Mouse (Mus musculus) G1E (cell line): Measurements from ENCODE around the gene Pdzd2. TPM values are rescaled to one million over a fixed set of nuclear protein-coding genes. Genes with fewer than 3 reads are reported as not detected.

Experiments used
- ATAC-seq: 2 replicates; pipeline ENCODE4 v1.8.0; 2016; ENCODE audit warnings: mild to moderate bottlenecking; ENCODE audit not compliant: insufficient number of reproducible peaks, poor library complexity, low FRiP score, severe bottlenecking; ENCODE audit errors: extremely low read depth
- DNase-seq: peaks from one replicate; pipeline ENCODE4 v3.0.0; 2012; ENCODE audit warnings: low spot score
- H3K27me3 ChIP-seq: 2 replicates; pipeline ENCODE4 v1.6.1; 2012; ENCODE audit warnings: mild to moderate bottlenecking, low read length, inconsistent platforms; ENCODE audit not compliant: insufficient read depth
- H3K36me3 ChIP-seq: replicated peaks from 2 replicates; pipeline ENCODE3; 2012; ENCODE audit warnings: mild to moderate bottlenecking, inconsistent platforms
- H3K4me1 ChIP-seq: 2 replicates; pipeline ENCODE4 v1.6.1; 2012; ENCODE audit warnings: low read depth, low read length, inconsistent platforms, mixed read lengths; ENCODE audit not compliant: insufficient read depth
- H3K4me3 ChIP-seq: 2 replicates; pipeline ENCODE4 v1.5.1; 2012; ENCODE audit warnings: low read depth, mild to moderate bottlenecking, inconsistent platforms, low read length, moderate library complexity, mixed read lengths
- H3K9me3 ChIP-seq: replicated peaks from 2 replicates; pipeline ENCODE4 v1.6.1; 2012; ENCODE audit warnings: inconsistent platforms
- CTCF ChIP-seq: IDR thresholded peaks from 2 replicates; pipeline ENCODE4 v1.5.1; 2012; ENCODE audit warnings: low read depth, low read length, inconsistent platforms, mixed read lengths
- GATA1 ChIP-seq: IDR thresholded peaks from 2 replicates; pipeline ENCODE4 v1.6.1; 2012; ENCODE audit warnings: borderline replicate concordance, low read length, inconsistent platforms, mixed read lengths
- GATA2 ChIP-seq: IDR thresholded peaks from 2 replicates; pipeline ENCODE4 v1.6.1; 2012; ENCODE audit warnings: low read depth, low read length, inconsistent platforms, borderline replicate concordance
- POLR2AphosphoS5 ChIP-seq: IDR thresholded peaks from 2 replicates; pipeline ENCODE4 v1.6.1; 2012; ENCODE audit warnings: low read depth, low read length, inconsistent platforms; ENCODE audit not compliant: insufficient replicate concordance
- TAL1 ChIP-seq: conservative IDR thresholded peaks from 2 replicates; pipeline ENCODE4 v1.6.1; 2012; ENCODE audit warnings: low read depth, low read length, inconsistent platforms, mixed read lengths
- polyA plus RNA-seq: library from polyadenylated mRNA; stranded (reverse); fragments of >175 nt; gene quantifications from 2 replicates; pipeline ENCODE4 v1.2.3, GENCODE M21; 2012
- total RNA-seq, 2 experiments: library from RNA; stranded (forward) in 1 of 2; stranded (reverse) in 1 of 2; fragments of 200-1000 nt in 1 of 2; fragments of >200 nt in 1 of 2; fragmentation: Nextera tagmentation in 1 of 2; gene quantifications; 2 replicates each; pipeline ENCODE4 v1.2.3; 2014 to 2017

Gene Pdzd2
- total and polyA plus RNA-seq, 3 experiments: 0.18 to 1.8 (median 0.98) TPM

DNA sequence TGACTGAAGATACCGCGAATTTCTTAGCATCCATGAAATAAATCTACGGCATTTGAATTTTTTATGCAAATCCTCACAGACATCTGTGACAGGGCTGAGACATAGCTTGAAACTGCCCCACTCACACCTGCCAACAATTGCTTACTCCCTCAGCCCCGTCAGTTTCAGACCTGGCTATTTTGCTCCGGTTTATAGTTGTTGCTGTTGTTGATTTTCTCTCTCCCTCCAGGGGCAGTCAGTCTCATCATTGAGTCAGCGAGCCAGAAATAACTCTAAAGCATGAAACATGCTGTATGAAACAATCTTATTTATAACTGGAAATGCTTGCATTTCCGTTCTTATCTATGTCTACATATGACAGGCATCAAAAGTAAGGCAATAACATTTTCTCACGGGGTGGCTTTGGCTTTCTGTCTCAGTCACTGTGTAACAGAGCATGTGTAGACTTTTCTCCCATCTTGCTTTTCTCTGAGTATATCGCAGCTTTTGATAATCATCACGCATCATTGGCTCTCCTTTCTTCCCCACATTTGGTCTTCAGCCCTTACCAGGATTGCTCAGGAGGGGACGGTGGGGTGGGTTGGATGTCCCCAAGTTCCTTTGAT, 34.5 kb upstream of the Pdzd2 start:
- Histone ChIP-seq H3K4me3 (no peak overlapping the region), H3K27me3 (no peaks in the 10 kb centered on the region; the same call in 1 of the 2 replicates), H3K36me3 (no peaks in the 10 kb centered on the region), H3K9me3 (no peaks in the 10 kb centered on the region), H3K4me1 (peaks cover 20% of the 10 kb centered on the region)
- DNase-seq (no peak), ATAC-seq (no peak; the same call in 1 of the 2 replicates)
- TF ChIP-seq GATA2 (no peak), TAL1 (no peak), POLR2AphosphoS5 (no peak), GATA1 (no peak)

DNA sequence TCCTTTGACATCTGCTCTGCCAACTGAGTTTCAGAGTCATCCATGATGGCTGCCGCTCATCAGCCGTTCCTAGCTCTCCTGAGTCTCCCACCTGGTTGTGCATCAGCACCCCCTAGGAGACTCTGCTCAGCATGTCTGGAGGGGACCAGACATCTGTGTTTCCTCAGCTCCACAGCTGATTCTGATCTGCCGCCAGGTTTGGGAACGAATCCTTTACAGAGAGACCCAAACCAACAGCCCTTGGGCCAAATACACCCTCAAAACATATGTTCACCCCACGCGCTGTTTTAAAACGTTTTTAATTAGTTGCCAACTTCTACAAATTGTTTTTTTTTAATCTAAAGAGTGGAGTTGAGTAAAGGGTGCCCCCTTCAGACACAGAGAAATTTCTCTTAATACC, 31.2 kb upstream of the Pdzd2 start:
- Histone ChIP-seq H3K36me3 (no peaks in the 10 kb centered on the region), H3K27me3 (no peaks in the 10 kb centered on the region; the same call in 1 of the 2 replicates), H3K4me1 (peaks cover 40% of the 10 kb centered on the region), H3K9me3 (no peaks in the 10 kb centered on the region), H3K4me3 (no peak overlapping the region)
- no peak for DNase-seq
- ATAC-seq: no peak
- TF ChIP-seq GATA1 (no peak), CTCF (no peak), POLR2AphosphoS5 (no peak), GATA2 (no peak), TAL1 (no peak)

DNA sequence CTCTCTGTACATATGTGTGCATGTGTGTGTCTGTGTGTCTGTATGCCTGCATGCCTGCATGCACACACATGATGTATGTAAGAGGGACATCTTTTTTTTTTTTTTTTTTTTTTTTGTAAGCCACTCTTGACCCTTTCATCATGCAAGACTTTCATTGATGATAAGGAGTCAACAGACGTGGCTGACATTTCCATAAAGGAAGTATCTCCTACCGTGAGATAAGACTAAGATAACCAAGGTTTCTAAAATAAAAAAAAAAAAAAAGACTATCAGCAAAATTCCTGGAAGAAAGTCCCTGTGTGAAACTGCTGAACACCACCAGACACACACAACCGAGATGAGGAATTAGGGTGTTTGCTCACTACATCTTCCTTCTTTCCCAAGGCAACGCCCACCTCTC, 27.1 kb upstream of the Pdzd2 start:
- Histone ChIP-seq H3K27me3 (no peaks in the 10 kb centered on the region; the same call in 1 of the 2 replicates), H3K9me3 (no peaks in the 10 kb centered on the region), H3K4me3 (no peak overlapping the region), H3K4me1 (peaks cover 24% of the 10 kb centered on the region), H3K36me3 (no peaks in the 10 kb centered on the region)
- DNase-seq (no peak), ATAC-seq (peak; percentile 15; the same call in 1 of the 2 replicates)
- TF ChIP-seq POLR2AphosphoS5 (no peak), GATA2 (no peak), GATA1 (no peak), CTCF (no peak)

DNA sequence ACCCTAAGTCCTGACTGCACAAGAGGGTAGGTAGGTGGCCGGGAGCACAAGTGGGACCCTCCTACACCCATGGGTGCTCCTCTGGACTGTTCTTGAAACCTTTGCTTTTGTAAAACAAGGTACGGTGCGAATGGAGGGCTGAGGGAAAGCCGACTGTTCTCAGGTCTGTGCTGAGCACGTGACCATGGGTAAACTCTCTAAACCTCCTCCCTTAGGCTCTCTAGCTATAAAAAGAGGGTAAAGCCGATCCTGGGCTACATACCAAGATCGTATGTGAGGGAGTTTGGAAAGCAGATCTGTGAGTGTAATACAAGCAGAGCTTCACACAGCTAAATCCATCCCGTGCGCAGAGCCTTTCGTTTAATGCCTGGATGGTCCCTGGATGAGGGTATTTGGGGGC, 23.4 kb upstream of the Pdzd2 start:
- no peak for ATAC-seq
- H3K4me1 ChIP-seq: peaks cover 24% of the 10 kb centered on the region
- no peak overlapping the region for H3K4me3 ChIP-seq
- TF ChIP-seq POLR2AphosphoS5 (no peak), GATA2 (no peak), TAL1 (no peak), CTCF (no peak), GATA1 (no peak)
- no peaks in the 10 kb centered on the region for H3K27me3 ChIP-seq
- H3K9me3 ChIP-seq: no peaks in the 10 kb centered on the region
- DNase-seq: no peak
- no peaks in the 10 kb centered on the region for H3K36me3 ChIP-seq

DNA sequence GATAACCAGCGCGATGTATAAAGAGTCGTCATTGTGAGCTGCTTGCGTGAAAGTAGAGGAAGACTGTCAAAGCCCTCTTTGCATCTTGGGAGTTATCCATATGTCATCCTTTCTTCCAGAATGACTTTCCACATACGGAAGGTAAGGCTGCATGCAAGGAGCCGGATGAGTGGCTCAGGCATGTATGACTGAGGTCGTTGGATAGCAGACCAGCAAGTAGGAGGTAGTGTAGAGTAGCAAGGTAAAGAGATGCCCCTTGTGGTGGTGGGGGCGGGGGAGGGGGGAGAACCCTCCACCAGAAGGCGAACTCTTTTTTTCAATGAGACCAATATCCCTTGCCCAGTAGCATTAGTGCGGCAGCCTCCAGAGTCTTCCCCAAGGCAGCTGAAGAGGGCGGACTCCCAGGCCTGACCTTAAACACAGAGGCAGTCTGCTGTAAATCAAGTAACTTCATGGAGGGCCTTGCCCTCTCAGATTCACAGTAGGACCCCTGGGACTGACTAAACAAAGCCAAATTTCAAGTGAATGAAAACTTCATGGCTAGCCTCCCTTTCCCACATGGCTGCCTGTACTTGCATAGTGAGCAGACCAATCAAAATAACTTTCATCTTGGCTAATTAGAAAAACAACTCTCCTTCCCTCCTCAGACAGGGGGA, 22.7 kb upstream of the Pdzd2 start:
- TF ChIP-seq POLR2AphosphoS5: no peak
- TF ChIP-seq CTCF: no peak
- no peak for TF ChIP-seq TAL1
- TF ChIP-seq GATA1: no peak
- no peak for TF ChIP-seq GATA2
- H3K36me3 ChIP-seq: no peaks in the 10 kb centered on the region
- no peak for DNase-seq
- peaks cover 20% of the 10 kb centered on the region for H3K4me1 ChIP-seq
- no peaks in the 10 kb centered on the region for H3K9me3 ChIP-seq
- H3K27me3 ChIP-seq: no peaks in the 10 kb centered on the region
- no peak overlapping the region for H3K4me3 ChIP-seq
- no peak for ATAC-seq

DNA sequence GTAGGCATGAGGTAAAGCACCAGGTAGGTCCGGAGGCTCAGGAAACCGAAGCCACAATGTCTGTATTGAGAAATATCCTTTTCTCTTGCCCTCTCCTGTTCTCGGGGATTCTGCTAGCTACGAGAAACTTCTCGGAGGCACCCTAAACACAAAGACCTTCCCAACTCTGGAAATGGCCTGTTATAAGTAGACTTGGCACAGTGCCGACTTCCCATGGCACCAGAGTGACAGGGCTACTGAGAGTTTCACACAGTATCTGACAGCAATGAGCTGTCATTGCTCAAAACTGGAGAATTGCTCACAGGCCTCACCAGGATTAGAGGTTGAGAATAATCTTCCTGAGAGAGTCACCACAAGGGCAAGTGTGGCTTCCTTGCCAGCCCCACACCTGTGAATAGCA, 21.0 kb upstream of the Pdzd2 start:
- Histone ChIP-seq H3K27me3 (no peaks in the 10 kb centered on the region), H3K4me1 (peaks cover 15% of the 10 kb centered on the region), H3K9me3 (no peaks in the 10 kb centered on the region), H3K36me3 (no peaks in the 10 kb centered on the region), H3K4me3 (no peak overlapping the region)
- DNase-seq (no peak), ATAC-seq (no peak)
- no peak for TF ChIP-seq GATA1
- TF ChIP-seq TAL1: no peak
- TF ChIP-seq GATA2: no peak
- no peak for TF ChIP-seq POLR2AphosphoS5
- no peak for TF ChIP-seq CTCF

DNA sequence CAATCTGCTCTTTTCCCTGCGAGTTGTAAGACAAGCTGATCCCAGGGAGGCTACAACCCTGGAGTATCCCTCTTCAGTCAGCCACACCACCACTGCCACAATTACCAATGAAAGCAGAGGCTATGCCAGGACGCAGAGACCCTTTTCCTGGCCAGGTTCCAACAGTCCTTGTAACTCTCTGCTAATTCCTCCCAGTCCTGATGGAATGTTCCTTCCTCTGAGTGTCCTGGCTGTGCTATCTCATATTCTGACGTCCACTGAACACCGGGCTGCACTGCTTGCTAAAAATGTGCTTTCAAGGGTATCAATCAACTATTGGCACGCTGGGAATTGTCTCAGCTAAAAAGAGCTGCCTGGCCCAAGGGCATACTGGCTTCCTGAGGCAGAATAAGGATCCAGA, 18.7 kb upstream of the Pdzd2 start:
- DNase-seq (no peak), ATAC-seq (no peak)

More for the DNA sequence above, 18.7 kb upstream of the Pdzd2 start:
- peaks cover 27% of the 10 kb centered on the region for H3K4me1 ChIP-seq
- H3K9me3 ChIP-seq: no peaks in the 10 kb centered on the region
- H3K4me3 ChIP-seq: no peak overlapping the region
- H3K36me3 ChIP-seq: no peaks in the 10 kb centered on the region
- no peak for TF ChIP-seq GATA2
- TF ChIP-seq CTCF: no peak
- no peak for TF ChIP-seq GATA1
- no peak for TF ChIP-seq TAL1
- no peak for TF ChIP-seq POLR2AphosphoS5
- no peaks in the 10 kb centered on the region for H3K27me3 ChIP-seq
